Mouse (Mus musculus): ENCODE results near the gene Myo5a. TPM values are rescaled to one million over a fixed set of nuclear protein-coding genes. Genes with fewer than 3 reads are reported as not detected.
A peak's percentile ranks its signal among the peaks of the same experiment; 100 is the strongest.

Myo5a gene
- total RNA-seq, 1 experiment from 2014 or later = 104 TPM

DNA sequence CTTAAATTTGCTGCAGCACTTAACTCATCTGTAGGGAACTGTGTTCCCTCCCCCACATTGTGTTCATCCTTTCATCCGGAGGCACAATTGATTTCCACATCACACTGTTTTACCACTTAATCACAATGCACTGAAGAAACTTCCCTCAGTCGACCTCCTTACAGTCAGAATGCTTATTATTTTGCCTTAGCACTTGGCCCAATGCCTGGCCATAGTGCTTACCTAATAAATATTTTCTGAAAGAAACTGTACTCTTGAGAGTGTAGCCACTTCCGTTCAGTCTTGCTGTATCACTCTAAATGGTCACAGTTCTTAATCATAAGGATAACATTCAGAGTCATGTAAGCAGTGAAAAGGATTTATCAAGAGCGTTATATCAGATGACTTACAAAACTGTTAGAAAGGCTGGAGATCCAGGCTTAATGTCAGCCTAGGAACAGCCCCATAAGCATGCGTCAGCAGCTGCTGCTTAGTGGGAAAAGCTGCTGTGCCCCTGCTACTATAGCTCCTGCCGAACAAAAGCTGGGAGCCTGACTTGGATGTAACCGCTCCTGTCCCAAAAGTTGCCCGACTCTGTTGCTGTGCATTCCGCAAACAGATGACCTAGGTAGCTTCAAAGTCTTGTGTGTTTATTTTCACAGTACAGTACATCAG lies 6.0 kb upstream of the Myo5a start:
- no peak for ATAC-seq (replicated peaks; ENCODE audit: insufficient number of reproducible peaks, low FRiP score, low TSS enrichment, poor library complexity, severe bottlenecking)

DNA sequence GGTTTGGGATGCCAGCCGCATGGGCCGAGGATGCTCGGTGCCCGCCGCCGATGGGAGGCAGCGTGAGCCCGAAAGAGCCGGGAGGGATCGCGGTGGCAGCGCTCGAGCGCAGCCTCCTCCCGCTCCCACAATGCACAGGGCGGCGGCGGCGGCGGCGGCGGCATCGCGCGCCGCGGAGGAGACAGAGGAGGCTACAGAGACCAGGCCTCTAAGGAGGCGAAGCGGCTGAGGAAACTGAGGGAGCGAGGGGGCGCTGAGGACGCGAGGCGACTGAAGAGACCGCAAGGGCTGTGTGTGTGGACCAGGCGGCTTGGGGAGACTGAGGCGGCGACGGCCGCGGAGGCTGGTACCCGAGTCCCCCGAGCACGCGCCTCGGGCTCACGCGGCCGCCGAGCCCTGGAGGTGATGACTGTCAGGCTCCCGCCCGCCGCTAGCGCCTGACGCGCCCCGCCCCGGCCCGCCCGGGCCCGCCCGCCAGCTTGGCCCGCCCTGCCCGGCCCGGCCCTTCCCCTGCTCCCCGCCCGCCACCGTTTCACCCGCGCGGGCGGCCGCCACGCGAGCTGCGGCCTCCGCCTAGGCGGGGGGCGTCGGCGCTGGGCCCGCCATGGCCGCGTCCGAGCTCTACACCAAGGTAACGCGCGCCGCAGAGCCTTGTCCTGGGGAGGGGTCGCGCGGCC lies 352 bp downstream of the Myo5a start:
- peak; percentile 53 for ATAC-seq (replicated peaks; ENCODE audit: insufficient number of reproducible peaks, low FRiP score, low TSS enrichment, poor library complexity, severe bottlenecking)

DNA sequence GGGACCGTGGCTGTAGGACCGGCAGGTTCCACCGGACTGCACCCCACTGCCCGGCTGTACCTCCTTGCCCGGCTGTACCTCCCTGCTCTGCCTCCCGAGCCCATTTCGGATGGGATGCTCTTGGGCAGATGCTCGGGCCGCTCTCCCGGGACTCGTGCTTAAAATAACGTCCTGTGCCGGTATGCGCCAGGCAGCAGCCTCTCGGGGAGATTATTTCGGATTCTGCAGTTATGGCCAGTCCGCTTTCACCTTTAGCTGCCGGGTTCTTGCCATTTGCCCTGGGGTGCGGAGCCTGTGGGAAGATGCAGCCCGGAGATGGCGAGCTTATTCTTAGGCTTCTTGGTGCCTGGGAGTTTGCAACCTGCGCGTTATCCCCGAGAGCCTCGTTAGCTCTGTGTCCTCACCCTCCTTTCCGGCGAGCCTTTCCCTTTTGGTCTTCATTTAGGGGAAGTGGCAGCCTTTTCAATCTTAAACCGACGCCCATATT lies 934 bp downstream of the Myo5a start:
- ATAC-seq (replicated peaks; ENCODE audit: insufficient number of reproducible peaks, low FRiP score, low TSS enrichment, poor library complexity, severe bottlenecking) = peak; percentile 64

DNA sequence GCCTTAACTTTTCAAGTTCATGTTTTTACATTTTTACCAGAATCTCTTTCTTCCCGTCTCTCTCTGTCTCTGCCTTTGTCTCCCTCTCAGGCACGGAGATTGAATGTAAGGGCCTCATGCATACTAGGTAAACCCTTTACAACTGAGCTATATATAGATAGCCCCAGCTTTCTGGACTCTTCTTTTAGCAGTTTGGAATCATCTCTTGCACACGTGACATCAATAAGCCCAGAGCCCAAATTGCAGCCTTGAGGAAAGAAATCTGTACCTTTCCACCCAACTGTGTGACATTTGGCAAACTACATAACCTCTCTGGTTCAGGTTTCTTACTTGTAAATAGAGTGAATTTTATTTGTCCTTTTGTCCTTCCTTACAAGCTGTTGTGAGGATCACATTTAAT lies 1.5 kb downstream of the Myo5a start:
- ATAC-seq (replicated peaks; ENCODE audit: insufficient number of reproducible peaks, low FRiP score, low TSS enrichment, poor library complexity, severe bottlenecking) = no peak

DNA sequence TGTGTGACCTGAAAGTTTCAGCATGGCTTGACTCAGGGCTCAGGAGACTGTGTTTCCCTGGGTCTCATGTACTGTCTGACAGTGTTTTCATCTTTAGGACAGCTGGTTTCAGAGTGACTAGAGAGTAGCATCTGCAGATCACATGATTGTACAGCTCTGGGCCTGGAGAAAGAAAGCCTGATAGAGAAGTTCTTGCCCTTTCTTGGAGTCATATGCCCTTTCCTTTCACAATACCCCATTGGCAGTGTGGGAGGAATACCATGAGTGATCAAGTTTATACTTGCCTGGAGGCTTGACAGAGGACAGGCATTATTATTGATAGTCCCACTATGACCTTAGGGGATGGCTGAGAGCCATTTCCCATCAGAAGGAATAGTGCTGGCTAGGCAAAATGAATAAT lies 6.4 kb downstream of the Myo5a start:
- ATAC-seq (replicated peaks; ENCODE audit: insufficient number of reproducible peaks, low FRiP score, low TSS enrichment, poor library complexity, severe bottlenecking) = no peak

DNA sequence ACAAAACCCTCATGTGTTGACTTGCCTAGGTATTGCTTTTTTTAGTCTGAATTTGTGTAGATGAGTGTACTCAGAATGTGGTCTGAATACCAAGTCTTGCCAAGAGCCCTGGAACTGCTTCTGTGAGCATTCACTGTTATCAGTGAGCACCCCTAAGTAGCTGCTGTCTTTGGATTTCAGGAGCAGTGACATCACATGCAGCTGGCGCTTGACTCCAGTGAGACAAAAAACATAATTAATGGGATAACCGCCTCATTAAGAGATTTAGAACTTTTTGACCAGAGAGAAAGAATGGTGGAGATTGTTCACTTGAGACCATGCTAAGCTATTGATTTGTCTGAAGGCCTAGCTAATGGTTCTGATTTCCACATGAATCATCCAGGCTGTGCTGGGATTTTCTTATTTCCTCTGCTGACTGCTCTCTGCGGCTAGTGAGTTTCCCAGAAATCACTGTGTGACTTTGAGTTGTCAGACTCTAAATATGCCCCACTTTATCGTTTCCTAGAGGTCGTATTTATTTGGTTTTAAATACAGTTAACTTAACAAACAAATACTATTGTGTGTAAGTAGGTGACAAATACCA lies 14.5 kb downstream of the Myo5a start:
- ATAC-seq (replicated peaks; ENCODE audit: insufficient number of reproducible peaks, low FRiP score, low TSS enrichment, poor library complexity, severe bottlenecking) = no peak

DNA sequence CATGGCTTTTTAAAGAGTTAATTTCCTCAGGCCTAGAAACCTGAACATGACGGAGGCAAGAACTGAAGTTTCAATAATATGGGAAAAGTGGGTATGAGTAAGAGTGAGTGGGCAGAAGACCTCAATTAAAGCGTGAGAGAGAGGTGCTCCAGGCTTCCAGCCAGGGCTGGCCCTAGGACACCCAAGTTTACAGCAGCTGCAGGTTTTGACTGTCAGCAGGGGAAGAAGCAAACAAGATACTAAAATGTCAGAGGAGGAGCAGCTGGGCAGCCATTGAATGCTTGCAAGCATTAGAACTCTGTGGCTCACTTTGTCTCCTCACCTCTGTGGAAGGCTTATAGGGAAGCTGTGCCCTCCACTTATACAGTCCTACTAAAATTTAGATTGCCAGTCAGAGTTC lies 17.0 kb downstream of the Myo5a start:
- ATAC-seq (replicated peaks; ENCODE audit: insufficient number of reproducible peaks, low FRiP score, low TSS enrichment, poor library complexity, severe bottlenecking) = no peak

DNA sequence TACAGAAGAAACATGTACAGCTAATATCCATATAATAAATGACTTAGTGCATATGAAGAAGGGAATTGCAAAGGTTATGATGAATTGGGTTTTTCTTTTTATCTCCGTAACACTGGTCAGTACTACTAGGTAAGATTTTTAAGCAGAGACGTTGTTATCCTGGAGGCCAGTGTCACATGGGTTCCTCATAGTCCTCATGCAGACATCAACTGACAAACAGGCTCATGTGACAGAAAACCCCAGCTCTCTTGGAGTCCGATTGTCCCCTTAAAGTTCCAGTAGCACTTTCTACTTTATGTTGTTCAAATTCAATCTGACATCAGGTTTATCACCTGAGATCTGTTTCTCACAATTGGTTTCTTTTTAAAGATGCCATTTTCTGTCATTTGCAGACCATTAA lies 18.5 kb downstream of the Myo5a start:
- no peak for ATAC-seq (replicated peaks; ENCODE audit: insufficient number of reproducible peaks, low FRiP score, low TSS enrichment, poor library complexity, severe bottlenecking)

DNA sequence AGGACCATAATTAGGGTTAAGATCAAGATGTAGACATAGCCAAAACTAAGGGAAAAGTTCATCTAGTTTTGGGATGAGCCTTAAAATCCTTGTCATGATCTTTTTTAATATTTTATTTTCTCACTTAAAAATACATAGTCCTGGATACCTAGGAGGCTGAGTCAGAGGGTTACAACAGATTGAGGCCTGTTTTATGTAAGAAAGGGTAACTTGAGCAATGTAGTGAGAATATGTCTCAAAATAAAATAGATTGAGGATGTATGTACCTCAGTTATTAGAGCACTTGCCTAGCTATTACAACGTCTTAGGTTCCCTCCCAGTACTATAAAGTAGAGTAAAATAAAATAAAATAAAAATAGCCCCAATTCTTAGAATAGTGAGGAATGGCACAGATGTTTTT lies 21.3 kb downstream of the Myo5a start:
- no peak for ATAC-seq (replicated peaks; ENCODE audit: insufficient number of reproducible peaks, low FRiP score, low TSS enrichment, poor library complexity, severe bottlenecking)

DNA sequence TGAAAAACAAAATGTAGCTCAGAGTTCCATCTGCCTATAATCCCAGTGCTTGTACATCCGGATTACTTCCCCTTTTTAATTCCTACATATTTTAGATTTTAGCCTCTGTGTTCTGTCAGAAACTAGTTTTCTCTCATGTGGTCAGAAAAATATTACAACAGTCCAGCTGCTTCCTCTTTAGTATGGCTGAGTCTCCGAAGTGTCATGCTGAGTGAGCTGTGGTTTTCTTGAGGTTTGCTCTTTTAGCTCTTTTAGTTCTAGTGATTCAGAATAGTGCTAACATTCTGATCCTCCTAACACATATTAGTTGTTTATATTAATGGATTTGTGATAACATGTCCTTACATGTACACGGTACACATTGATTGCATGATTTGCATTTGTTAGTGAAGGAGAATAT lies 23.9 kb downstream of the Myo5a start:
- peak; percentile 95 for ATAC-seq (replicated peaks; ENCODE audit: insufficient number of reproducible peaks, low FRiP score, low TSS enrichment, poor library complexity, severe bottlenecking)

DNA sequence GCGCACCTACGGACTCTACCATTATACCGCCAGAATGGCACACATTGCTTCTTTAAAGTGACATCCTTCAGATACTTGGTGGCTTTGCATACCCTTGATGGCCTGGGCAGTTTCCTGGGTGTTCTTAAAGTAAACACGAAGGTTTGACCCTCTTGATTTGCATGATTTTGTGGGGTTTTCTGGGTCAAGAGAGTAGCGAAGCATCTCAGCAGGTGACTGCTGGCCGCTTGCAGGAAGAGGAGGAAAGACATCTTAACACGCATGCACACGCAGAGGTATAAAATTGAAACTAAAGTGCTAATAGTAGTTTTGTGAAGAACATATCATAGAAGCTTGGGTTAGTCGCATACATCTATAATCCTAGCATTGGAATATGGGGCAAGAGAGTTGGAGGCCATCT lies 28.1 kb downstream of the Myo5a start:
- ATAC-seq (replicated peaks; ENCODE audit: insufficient number of reproducible peaks, low FRiP score, low TSS enrichment, poor library complexity, severe bottlenecking) = no peak

DNA sequence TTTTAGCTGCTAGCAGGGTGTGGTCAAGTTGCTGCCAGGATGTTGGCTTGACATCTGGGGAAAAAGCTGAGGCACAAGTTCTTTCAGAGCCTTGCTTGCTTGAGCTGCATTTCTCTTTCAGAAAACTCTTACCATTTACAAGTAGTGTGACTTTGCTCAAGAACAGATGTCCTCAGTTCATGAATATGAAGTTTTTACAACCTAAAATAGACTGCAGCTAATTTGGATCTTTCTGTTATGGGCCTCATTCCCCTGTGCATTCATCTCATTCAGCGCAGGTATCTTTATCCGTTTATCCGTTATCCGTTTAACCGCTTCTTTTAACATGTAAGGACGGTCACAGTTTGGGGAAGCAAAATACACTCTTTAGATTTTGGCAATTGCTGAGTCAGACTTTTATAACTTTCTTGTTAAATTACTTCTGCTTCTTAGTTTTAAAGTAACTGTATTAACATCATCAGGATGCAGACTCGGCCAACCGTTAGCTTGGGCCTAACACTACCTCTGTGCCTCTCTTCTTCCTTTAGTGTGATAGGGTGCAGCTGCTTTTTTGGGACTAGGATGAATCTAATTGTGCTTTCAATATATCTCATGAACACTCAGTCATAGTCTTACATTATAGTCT lies 29.5 kb downstream of the Myo5a start:
- no peak for ATAC-seq (replicated peaks; ENCODE audit: insufficient number of reproducible peaks, low FRiP score, low TSS enrichment, poor library complexity, severe bottlenecking)

DNA sequence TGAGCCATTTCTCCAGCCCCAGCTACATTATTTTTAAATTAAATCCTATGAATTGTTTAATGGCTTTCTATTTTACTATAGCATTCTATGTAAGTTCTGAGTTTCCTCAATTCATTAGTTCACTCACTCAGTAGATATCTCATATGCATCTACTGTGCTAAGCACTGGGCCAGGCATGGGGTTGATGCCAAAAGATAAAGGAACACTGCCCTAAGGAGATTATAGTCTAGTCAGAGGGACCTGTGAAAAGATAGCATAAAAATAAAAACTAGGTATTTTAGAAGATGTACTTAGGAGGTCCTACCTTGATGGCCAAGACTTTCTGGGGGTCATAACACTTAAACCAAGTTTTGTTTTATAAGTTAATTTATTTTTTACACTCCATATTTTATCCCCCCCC lies 31.3 kb downstream of the Myo5a start:
- no peak for ATAC-seq (replicated peaks; ENCODE audit: insufficient number of reproducible peaks, low FRiP score, low TSS enrichment, poor library complexity, severe bottlenecking)

DNA sequence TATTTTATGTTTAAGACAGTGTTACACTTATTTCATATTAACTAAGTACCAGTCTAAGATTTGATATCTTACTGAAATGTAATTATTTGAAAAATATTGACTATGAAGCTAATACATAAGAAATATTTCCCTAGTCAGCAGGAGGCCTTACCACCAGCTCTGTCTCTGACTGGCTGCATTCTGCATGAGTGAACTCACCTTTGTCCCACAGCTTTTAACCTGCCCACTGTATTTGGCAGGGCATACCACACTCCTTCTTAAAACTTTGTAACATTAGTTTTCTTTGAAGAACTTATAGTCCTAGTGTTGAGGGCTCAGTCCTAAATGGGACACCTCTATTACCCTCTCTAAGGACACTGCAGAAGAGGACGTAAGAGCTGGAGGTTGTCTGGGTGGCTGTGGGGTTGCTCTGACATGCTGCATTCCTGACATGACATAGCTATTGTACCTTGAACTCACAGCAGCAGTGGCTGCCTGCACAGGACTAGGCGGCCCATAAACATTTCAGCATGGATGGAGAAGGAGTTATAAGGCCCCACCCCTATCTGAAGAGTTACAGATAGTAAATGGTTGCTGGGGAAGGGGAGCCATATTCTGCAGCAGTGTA lies 45.9 kb downstream of the Myo5a start:
- no peak for ATAC-seq (replicated peaks; ENCODE audit: insufficient number of reproducible peaks, low FRiP score, low TSS enrichment, poor library complexity, severe bottlenecking)

DNA sequence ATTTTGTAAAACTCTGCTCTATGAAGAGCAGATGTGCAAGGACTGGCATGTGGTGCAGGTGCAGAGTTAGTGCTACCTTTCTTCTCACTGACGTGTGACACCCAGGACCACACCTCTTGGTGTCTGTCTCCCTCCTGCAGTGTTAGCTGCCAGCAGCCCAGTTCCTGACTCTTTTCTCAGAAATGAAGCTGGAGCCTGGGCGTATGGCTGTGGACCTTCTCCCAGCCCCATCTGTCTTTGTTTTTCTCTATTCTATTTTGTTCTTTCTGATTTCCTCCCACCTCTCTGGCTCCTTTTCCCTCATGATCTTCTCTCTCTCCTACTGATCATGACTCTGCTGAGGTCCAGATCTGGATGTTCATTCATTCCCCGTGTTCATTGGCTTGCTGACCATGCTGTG lies 50.3 kb downstream of the Myo5a start:
- ATAC-seq (replicated peaks; ENCODE audit: insufficient number of reproducible peaks, low FRiP score, low TSS enrichment, poor library complexity, severe bottlenecking) = no peak

DNA sequence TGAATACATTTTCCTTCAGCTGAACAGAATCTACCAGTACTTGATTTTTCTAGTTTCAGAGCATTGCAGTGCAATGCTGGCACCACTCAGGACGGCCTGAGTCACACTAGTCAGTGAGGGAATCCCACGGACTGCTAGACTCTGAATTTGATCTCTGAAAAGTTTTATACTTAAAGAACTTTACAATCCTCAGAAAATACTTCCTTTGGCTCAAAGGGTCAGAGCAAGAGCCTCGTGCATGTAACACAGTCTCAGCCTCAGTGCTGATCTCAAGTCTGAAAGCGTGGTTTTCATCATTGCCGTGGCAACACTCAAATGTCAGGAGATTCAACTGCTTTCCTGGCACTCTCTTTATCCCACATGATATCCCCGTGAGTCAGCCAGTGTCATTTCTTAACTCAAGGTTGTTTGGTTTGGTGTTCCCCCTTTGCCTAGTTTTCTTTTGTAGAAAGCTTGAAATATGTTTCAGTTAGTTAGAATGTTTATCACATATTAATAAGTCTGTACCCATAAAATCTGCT lies 53.4 kb downstream of the Myo5a start:
- no peak for ATAC-seq (replicated peaks; ENCODE audit: insufficient number of reproducible peaks, low FRiP score, low TSS enrichment, poor library complexity, severe bottlenecking)

DNA sequence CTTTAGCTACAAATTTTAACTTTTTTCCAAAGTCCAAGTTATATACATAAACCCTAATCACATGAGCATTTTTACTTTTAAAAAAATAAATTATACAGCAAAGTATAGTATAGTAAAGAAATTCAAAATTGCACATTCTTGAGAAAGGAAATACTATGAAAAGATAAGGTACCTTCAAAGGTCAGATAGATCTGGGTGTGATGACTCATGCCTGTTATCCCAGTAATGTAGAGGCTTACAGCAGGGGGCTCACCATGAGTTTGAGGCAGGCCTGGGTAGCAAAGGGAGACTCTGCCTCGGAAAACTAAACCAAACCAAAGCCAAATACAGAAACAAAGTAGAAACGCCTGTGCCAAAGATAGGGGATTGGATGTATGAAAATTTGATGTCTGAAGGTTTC lies 59.7 kb downstream of the Myo5a start:
- no peak for ATAC-seq (replicated peaks; ENCODE audit: insufficient number of reproducible peaks, low FRiP score, low TSS enrichment, poor library complexity, severe bottlenecking)

DNA sequence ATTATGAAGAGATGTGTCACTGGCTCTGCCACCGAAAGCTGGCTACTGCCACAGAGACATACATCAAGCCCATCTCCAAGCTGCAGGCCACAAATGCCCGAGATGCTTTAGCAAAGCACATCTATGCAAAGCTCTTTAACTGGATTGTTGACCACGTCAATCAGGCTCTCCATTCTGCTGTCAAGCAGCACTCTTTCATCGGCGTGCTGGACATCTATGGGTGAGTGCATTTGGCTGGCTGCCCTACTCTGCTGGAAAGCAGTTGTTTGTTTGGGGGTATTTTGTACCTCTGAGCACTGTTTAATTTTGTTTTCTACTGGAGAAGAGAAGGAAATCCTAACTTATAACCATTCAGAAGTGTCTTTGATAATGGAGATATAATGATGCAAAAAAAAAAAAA lies 76.1 kb downstream of the Myo5a start:
- no peak for ATAC-seq (replicated peaks; ENCODE audit: insufficient number of reproducible peaks, low FRiP score, low TSS enrichment, poor library complexity, severe bottlenecking)

DNA sequence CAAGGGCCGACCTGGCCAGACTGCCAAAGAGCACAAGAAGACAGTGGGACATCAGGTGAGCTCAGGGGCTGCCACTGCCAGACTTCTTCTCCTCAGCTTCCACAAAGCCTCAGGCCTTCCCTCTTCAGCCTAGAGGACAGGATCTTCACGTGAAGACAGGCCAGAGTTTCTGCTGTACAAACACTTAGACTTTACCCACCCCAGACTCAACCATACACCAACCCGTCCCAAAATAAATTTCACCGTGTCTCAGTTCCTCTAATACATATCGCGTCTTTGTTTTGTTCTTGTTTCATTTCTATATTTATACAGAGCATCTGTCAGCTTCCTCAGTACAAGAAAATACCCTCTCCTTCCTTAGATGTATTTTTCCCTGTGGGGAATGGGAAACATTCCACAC lies 89.7 kb downstream of the Myo5a start:
- ATAC-seq (replicated peaks; ENCODE audit: insufficient number of reproducible peaks, low FRiP score, low TSS enrichment, poor library complexity, severe bottlenecking) = peak; percentile 66

Measured in monocyte, adult 5-6 weeks (primary cell).